Mouse (Mus musculus) embryonic facial prominence, embryonic 14.5 days (tissue): ENCODE results near the gene Cdca4. TPM values are rescaled to one million over a fixed set of nuclear protein-coding genes. Genes with fewer than 3 reads are reported as not detected.
A peak's percentile ranks its signal among the peaks of the same experiment; 100 is the strongest.

Experiments used
- ATAC-seq: fragments of 200-750 bp; cut with Nextera tagmentation; 2 replicates; pipeline ENCODE4 v1.8.0; 2017; ENCODE audit warnings: low read depth, moderate number of reproducible peaks, moderate TSS enrichment
- DNase-seq: peaks from one replicate; pipeline ENCODE4 v3.0.0-alpha.2; 2015; ENCODE audit warnings: low spot score
- H3K27ac ChIP-seq: fragments of 300-500 bp; sonication (generic); replicated peaks from 2 replicates; pipeline ENCODE4 v1.5.1; 2014; ENCODE audit warnings: low read depth, mild to moderate bottlenecking, low read length, moderate library complexity
- H3K27me3 ChIP-seq: fragments of 300-500 bp; sonication (generic); replicated peaks from 2 replicates; pipeline ENCODE4 v1.6.1; 2014; ENCODE audit warnings: low read length; ENCODE audit not compliant: control insufficient read depth, insufficient read depth
- H3K36me3 ChIP-seq: fragments of 300-500 bp; sonication (generic); 2 replicates; pipeline ENCODE4 v1.6.1; 2014; ENCODE audit warnings: low read length, mixed read lengths; ENCODE audit not compliant: control insufficient read depth, insufficient read depth
- H3K4me1 ChIP-seq: fragments of 300-500 bp; sonication (generic); 2 replicates; pipeline ENCODE4 v1.6.1; 2014; ENCODE audit warnings: antibody characterized with exemption, low read length; ENCODE audit not compliant: control insufficient read depth, insufficient read depth
- H3K4me2 ChIP-seq: fragments of 300-500 bp; sonication (generic); 2 replicates; pipeline ENCODE4 v1.6.1; 2014; ENCODE audit warnings: low read depth, mild to moderate bottlenecking, low read length, moderate library complexity, mixed read lengths
- H3K4me3 ChIP-seq: fragments of 300-500 bp; sonication (generic); 2 replicates; pipeline ENCODE4 v1.5.1; 2014; ENCODE audit warnings: low read depth, mild to moderate bottlenecking, low read length
- H3K9ac ChIP-seq: fragments of 300-500 bp; sonication (generic); 2 replicates; pipeline ENCODE4 v1.6.1; 2014; ENCODE audit warnings: low read depth, mild to moderate bottlenecking, low read length, moderate library complexity, mixed read lengths
- H3K9me3 ChIP-seq: fragments of 300-500 bp; sonication (generic); 2 replicates; pipeline ENCODE4 v1.6.1; 2016; ENCODE audit warnings: low read length; ENCODE audit not compliant: control insufficient read depth
- WGBS: fragments of 180-500 bp; shearing (Covaris S2); extraction: QIAGEN DNeasy Blood & Tissue Kit; methylation state at CpG from one replicate; pipeline ENCODE4 v1.1.7; 2014; 5-methylcytosine and 5-hydroxymethylcytosine counted together
- polyA plus RNA-seq: library from polyadenylated mRNA; unstranded; fragments of >200 nt; fragmentation: Nextera tagmentation; extraction: Ambion mirVana; gene quantifications from 2 replicates; pipeline ENCODE4 v1.2.1, GENCODE M21; 2014

Gene Cdca4
- polyA plus RNA-seq, 1 experiment from 2014 or later: 86.2 TPM

GRCm38 (mm10) chr12:112872991-112873390 is 43.8 kb upstream of the Cdca4 start:
- ATAC-seq: no peak
- Histone ChIP-seq H3K27ac (no peak overlapping the region), H3K27me3 (peaks cover 58% of the 10 kb centered on the region), H3K9ac (no peak overlapping the region), H3K4me2 (no peak overlapping the region), H3K4me1 (peaks cover 23% of the 10 kb centered on the region), H3K36me3 (no peaks in the 10 kb centered on the region), H3K9me3 (no peaks in the 10 kb centered on the region), H3K4me3 (no peak overlapping the region)
- WGBS: 87% methylated on average over 10 of the region's 10 CpGs
- DNase-seq: no peak

- WGBS: 74% methylated on average over 2 of the region's 2 CpGs
- H3K9ac ChIP-seq: no peak overlapping the region
- H3K9me3 ChIP-seq: no peaks in the 10 kb centered on the region
- DNase-seq (no peak), ATAC-seq (no peak)
- peaks cover 41% of the 10 kb centered on the region for H3K27me3 ChIP-seq
- H3K27ac ChIP-seq: no peak overlapping the region
- peaks cover 13% of the 10 kb centered on the region; the same call in 1 of the 2 replicates for H3K4me1 ChIP-seq
- no peak overlapping the region for H3K4me3 ChIP-seq
- no peaks in the 10 kb centered on the region for H3K36me3 ChIP-seq
- H3K4me2 ChIP-seq: no peak overlapping the region
Observed at GRCm38 (mm10) chr12:112871272-112871671, 42.0 kb upstream of the Cdca4 start.

GRCm38 (mm10) chr12:112870775-112871174 is 41.6 kb upstream of the Cdca4 start:
- WGBS: 38% methylated on average over 13 of the region's 13 CpGs
- Histone ChIP-seq H3K4me1 (peaks cover 11% of the 10 kb centered on the region; the same call in 1 of the 2 replicates), H3K27me3 (peaks cover 36% of the 10 kb centered on the region), H3K9me3 (no peaks in the 10 kb centered on the region), H3K4me2 (no peak overlapping the region), H3K36me3 (no peaks in the 10 kb centered on the region), H3K27ac (no peak overlapping the region), H3K4me3 (no peak overlapping the region), H3K9ac (0 out of 2 replicates have a peak overlapping the region, but pooled peaks have one; percentile 6)
- ATAC-seq (no peak), DNase-seq (no peak)

- peaks cover 11% of the 10 kb centered on the region; the same call in 1 of the 2 replicates for H3K4me1 ChIP-seq
- peak overlapping the region; percentile 29; the same call in 1 of the 2 replicates for H3K4me2 ChIP-seq
- DNase-seq: no peak
- H3K27ac ChIP-seq: no peak overlapping the region
- no peaks in the 10 kb centered on the region for H3K36me3 ChIP-seq
- WGBS: 14% methylated on average over 16 of the region's 16 CpGs
- no peak overlapping the region for H3K4me3 ChIP-seq
- peaks cover 26% of the 10 kb centered on the region for H3K27me3 ChIP-seq
- no peak for ATAC-seq
- 0 out of 2 replicates have a peak overlapping the region, but pooled peaks have one; percentile 1 for H3K9ac ChIP-seq
- H3K9me3 ChIP-seq: no peaks in the 10 kb centered on the region
Observed at GRCm38 (mm10) chr12:112869783-112870204, 40.6 kb upstream of the Cdca4 start.

GRCm38 (mm10) chr12:112868178-112869087 is 39.2 kb upstream of the Cdca4 start, which contains the start of gene Gpr132:
Gene Gpr132 (minus strand): TSS chr12:112868228.
- peak; percentile 68 for DNase-seq
- 61% methylated on average over 13 of the region's 13 CpGs for WGBS
- H3K4me1 ChIP-seq: peaks cover 11% of the 10 kb centered on the region; the same call in 1 of the 2 replicates

GRCm38 (mm10) chr12:112867106-112867674 is 38.0 kb upstream of the Cdca4 start:
- DNase-seq: no peak
- Histone ChIP-seq H3K27ac (no peak overlapping the region), H3K4me2 (no peak overlapping the region), H3K9me3 (no peaks in the 10 kb centered on the region), H3K4me3 (no peak overlapping the region), H3K4me1 (peaks cover 11% of the 10 kb centered on the region; the same call in 1 of the 2 replicates), H3K9ac (no peak overlapping the region), H3K27me3 (peaks cover 6% of the 10 kb centered on the region), H3K36me3 (no peaks in the 10 kb centered on the region)
- WGBS: 82% methylated on average over 7 of the region's 7 CpGs
- no peak for ATAC-seq

More at GRCm38 (mm10) chr12:112868178-112869087, 39.2 kb upstream of the Cdca4 start, which contains the start of gene Gpr132:
- no peak within 1 kb of the TSS for H3K4me2 ChIP-seq
- no peak within 1 kb of the TSS for H3K27ac ChIP-seq
- no peaks in the 10 kb centered on the region for H3K9me3 ChIP-seq
- H3K4me3 ChIP-seq: no peak within 1 kb of the TSS
- H3K9ac ChIP-seq: no peak within 1 kb of the TSS
- no peak for ATAC-seq
- H3K36me3 ChIP-seq: no peaks in the 10 kb centered on the region
- peaks cover 13% of the 10 kb centered on the region for H3K27me3 ChIP-seq

GRCm38 (mm10) chr12:112866467-112867080 is 37.4 kb upstream of the Cdca4 start:
- Histone ChIP-seq H3K36me3 (no peaks in the 10 kb centered on the region), H3K4me2 (no peak overlapping the region), H3K9me3 (no peaks in the 10 kb centered on the region), H3K27me3 (peaks cover 2% of the 10 kb centered on the region; the same call in 1 of the 2 replicates), H3K9ac (0 out of 2 replicates have a peak overlapping the region, but pooled peaks have one; percentile 3), H3K4me3 (no peak overlapping the region), H3K4me1 (peaks cover 11% of the 10 kb centered on the region; the same call in 1 of the 2 replicates), H3K27ac (no peak overlapping the region)
- WGBS: 67% methylated on average over 8 of the region's 8 CpGs
- ATAC-seq: no peak
- no peak for DNase-seq

GRCm38 (mm10) chr12:112864804-112865203 is 35.6 kb upstream of the Cdca4 start:
- no peak overlapping the region for H3K9ac ChIP-seq

More at GRCm38 (mm10) chr12:112864804-112865203, 35.6 kb upstream of the Cdca4 start:
- ATAC-seq: no peak
- Histone ChIP-seq H3K4me2 (no peak overlapping the region), H3K9me3 (no peaks in the 10 kb centered on the region), H3K36me3 (no peaks in the 10 kb centered on the region), H3K4me1 (peaks cover 3% of the 10 kb centered on the region; the same call in 1 of the 2 replicates), H3K27ac (no peak overlapping the region), H3K27me3 (no peaks in the 10 kb centered on the region), H3K4me3 (no peak overlapping the region)
- 90% methylated on average over 7 of the region's 7 CpGs for WGBS
- no peak for DNase-seq
